Mouse (Mus musculus) c-Kit-negative CD71-positive TER-119-positive erythroid progenitor cells, embryonic 14.5 days (primary cell): ENCODE data around the gene Gpr22.

ENCODE experiments used
- DNase-seq: peaks from one replicate; pipeline ENCODE4 v3.0.0-alpha.2; 2013; ENCODE audit warnings: low read depth, low spot score

The Gpr22 gene

GRCm38 (mm10) chr12:31713600-31713999, at the start of gene Gpr22:
Gene Gpr22, minus strand, starts transcription at chr12:31713947.
- no peak for DNase-seq

- no peak for DNase-seq
Observed at GRCm38 (mm10) chr12:31755885-31756755, 42.4 kb upstream of the Gpr22 start.

GRCm38 (mm10) chr12:31754465-31754864, 40.7 kb upstream of the Gpr22 start:
- DNase-seq: no peak

GRCm38 (mm10) chr12:31749846-31750245, 36.1 kb upstream of the Gpr22 start:
- DNase-seq: no peak

- DNase-seq: no peak
Observed at GRCm38 (mm10) chr12:31747301-31747700, 33.6 kb upstream of the Gpr22 start.

GRCm38 (mm10) chr12:31734616-31735015, 20.9 kb upstream of the Gpr22 start:
- no peak for DNase-seq

GRCm38 (mm10) chr12:31730126-31730525, 16.4 kb upstream of the Gpr22 start:
- DNase-seq: no peak

- DNase-seq: no peak
Observed at GRCm38 (mm10) chr12:31726707-31727106, 13.0 kb upstream of the Gpr22 start.

GRCm38 (mm10) chr12:31725511-31726275, 11.9 kb upstream of the Gpr22 start:
- no peak for DNase-seq

GRCm38 (mm10) chr12:31724576-31724975, 10.8 kb upstream of the Gpr22 start:
- no peak for DNase-seq

GRCm38 (mm10) chr12:31719586-31720275, 6.0 kb upstream of the Gpr22 start:
- no peak for DNase-seq

- DNase-seq: no peak
Observed at GRCm38 (mm10) chr12:31714070-31714469, 323 bp upstream of the Gpr22 start.

GRCm38 (mm10) chr12:31712727-31713126, 1.0 kb downstream of the Gpr22 start:
- DNase-seq: no peak

GRCm38 (mm10) chr12:31712233-31712632, 1.5 kb downstream of the Gpr22 start:
- DNase-seq: no peak

GRCm38 (mm10) chr12:31709665-31710064, 4.1 kb downstream of the Gpr22 start:
- no peak for DNase-seq

GRCm38 (mm10) chr12:31707531-31707930, 6.2 kb downstream of the Gpr22 start:
- no peak for DNase-seq

- no peak for DNase-seq
Observed at GRCm38 (mm10) chr12:31706168-31706567, 7.6 kb downstream of the Gpr22 start.

GRCm38 (mm10) chr12:31703904-31704303, 9.8 kb downstream of the Gpr22 start:
- DNase-seq: no peak

- DNase-seq: no peak
Observed at GRCm38 (mm10) chr12:31701411-31701810, 12.3 kb downstream of the Gpr22 start.

GRCm38 (mm10) chr12:31700623-31701347, 13.0 kb downstream of the Gpr22 start:
- no peak for DNase-seq

- DNase-seq: no peak
Observed at GRCm38 (mm10) chr12:31693278-31693677, 20.5 kb downstream of the Gpr22 start.
